Comparison of ENCODE assay signal across 19 mouse cellular contexts in the genomic region with DNA sequence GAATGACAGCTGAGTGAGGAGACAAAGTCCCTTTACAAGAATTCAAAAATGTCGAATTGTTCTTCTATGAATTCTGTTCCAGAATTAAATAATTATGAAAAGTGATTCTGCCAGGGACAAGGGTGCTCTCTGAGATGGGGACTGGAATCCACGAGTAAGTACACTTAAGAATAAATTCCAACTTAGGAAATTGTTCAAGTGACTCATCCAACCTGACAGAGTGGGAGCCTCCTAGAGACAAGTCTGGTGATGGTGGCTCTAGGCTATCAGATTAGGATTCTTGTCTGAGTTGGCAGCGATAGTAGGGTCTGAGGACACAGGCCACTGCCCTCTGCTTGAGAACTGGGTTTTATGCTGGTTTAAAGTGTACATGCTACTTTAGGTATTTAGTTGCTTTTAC.
"Had no signal": no experiment of that assay in that cellular context is flagged by ENCODE, and none has a peak within 500 bp of the region (broad histone marks: within the 10 kb centered on the region; RNA-seq: fewer than 3 reads in every experiment).

No protein-coding gene starts in this region.

- H3K9me3 ChIP-seq: liver, embryonic 15.5 days; lung, embryonic 15.5 days; midbrain, embryonic 10.5 days; neural tube, embryonic 13.5 days; neural tube, embryonic 15.5 days; stomach, embryonic 15.5 days had no signal

- H3K9ac ChIP-seq: liver, embryonic 15.5 days; liver, postnatal 0 days; lung, embryonic 15.5 days; neural tube, embryonic 13.5 days; neural tube, embryonic 15.5 days; stomach, embryonic 15.5 days had no signal

- H3K27ac ChIP-seq: liver, embryonic 15.5 days; lung, embryonic 15.5 days; midbrain, embryonic 10.5 days; neural tube, embryonic 13.5 days; neural tube, embryonic 15.5 days; stomach, embryonic 15.5 days; stomach, postnatal 0 days had no signal

- ATAC-seq: liver, postnatal 0 days; lung, postnatal 0 days; midbrain, embryonic 16.5 days had no signal

- H3K4me1 ChIP-seq: liver, embryonic 15.5 days; lung, embryonic 15.5 days; midbrain, embryonic 10.5 days; neural tube, embryonic 13.5 days; neural tube, embryonic 15.5 days; stomach, embryonic 15.5 days had no signal

- H3K36me3 ChIP-seq: liver, embryonic 15.5 days; lung, embryonic 15.5 days; midbrain, embryonic 10.5 days; neural tube, embryonic 13.5 days; neural tube, embryonic 15.5 days; stomach, embryonic 15.5 days had no signal

- H3K27me3 ChIP-seq: liver, embryonic 15.5 days; lung, embryonic 15.5 days; neural tube, embryonic 13.5 days; neural tube, embryonic 15.5 days; stomach, embryonic 15.5 days had no signal

- H3K4me2 ChIP-seq: liver, embryonic 15.5 days; lung, embryonic 15.5 days; neural tube, embryonic 13.5 days; neural tube, embryonic 15.5 days; stomach, embryonic 15.5 days had no signal

- DNase-seq: liver, postnatal 0 days; lung, adult 2 months; lung, postnatal 4 days; midbrain, embryonic 14.5 days; retina, postnatal 1 day; right cerebral cortex, adult 18-20 months; thymus, adult 2 months; thymus, postnatal 25 days; thymus, postnatal 4 days had no signal

- H3K4me3 ChIP-seq: liver, embryonic 15.5 days; lung, embryonic 15.5 days; midbrain, embryonic 10.5 days; myocyte; neural tube, embryonic 13.5 days; neural tube, embryonic 15.5 days; stomach, embryonic 15.5 days had no signal
